Mouse (Mus musculus) activated CD4-positive, CD25-positive, alpha-beta regulatory T cell, adult 4 months (primary cell): ENCODE measurements around the gene Mpg. TPM values are rescaled to one million over a fixed set of nuclear protein-coding genes. Genes with fewer than 3 reads are reported as not detected.
A peak's percentile ranks its signal among the peaks of the same experiment; 100 is the strongest.

ENCODE experiments used
- ATAC-seq: one replicate; pipeline ENCODE4 v1.8.0; 2017
- polyA plus RNA-seq, 2 experiments: library from polyadenylated mRNA; unstranded; fragments of 100-300 nt; shearing (Covaris generic); gene quantifications; one replicate each; pipeline ENCODE4 v1.2.1; 2017

Gene Mpg
- polyA plus RNA-seq, 2 experiments from 2014 or later: 34.8 to 35.0 TPM

- ATAC-seq: no peak
Observed at GRCm38 (mm10) chr11:32262674-32263415, 36.5 kb downstream of the Mpg start.

DNA sequence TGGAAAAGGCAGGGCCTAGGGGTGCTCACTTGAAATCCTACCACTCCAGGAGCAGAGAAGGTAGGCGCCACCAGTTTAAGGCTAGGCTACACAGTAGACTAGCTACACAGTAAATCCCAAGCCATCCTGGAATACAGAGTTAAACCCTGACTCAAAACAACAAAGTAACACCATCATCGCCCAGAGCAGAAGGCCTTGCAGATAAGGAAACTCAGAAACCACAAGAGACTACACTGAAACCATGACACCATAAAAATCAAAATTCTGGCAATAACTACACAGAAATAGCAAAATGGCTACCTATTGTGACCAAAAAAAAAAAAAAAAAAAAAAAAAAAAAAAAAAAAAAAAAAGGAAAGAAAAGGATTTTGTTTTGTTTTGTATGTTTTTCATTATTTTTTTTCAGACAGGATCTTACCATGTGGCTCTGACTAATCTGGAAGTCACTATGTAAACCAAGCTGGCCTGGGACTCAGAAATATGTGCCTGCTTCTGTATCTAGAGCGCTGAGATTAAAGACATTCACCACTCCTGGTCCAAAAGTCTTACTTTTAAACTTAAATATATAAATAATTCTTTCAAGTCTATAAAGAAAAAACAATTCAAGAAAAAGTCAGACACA lies 38.9 kb downstream of the Mpg start:
- ATAC-seq: no peak

DNA sequence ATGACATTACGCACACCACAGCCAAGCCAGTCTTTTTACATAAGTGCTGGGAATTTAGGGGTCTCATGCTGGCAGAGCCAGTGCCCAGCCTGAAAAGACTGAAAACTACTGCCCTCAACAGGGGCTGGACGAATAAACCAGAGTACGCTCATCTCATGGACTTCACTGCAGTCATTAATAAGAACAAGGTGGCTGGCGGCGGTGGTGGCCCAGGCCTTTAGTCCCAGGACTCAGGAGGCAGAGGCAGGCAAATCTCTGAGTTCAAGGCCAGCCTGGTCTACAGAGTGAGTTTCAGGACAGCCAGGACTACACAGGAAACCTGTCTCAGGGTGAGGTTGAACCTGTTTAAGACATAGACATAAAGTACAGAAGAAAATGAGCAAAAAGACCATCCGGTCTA lies 39.9 kb downstream of the Mpg start:
- no peak for ATAC-seq

GRCm38 (mm10) chr11:32266776-32267175 lies 40.5 kb downstream of the Mpg start:
- no peak for ATAC-seq

GRCm38 (mm10) chr11:32267188-32267884 lies 41.0 kb downstream of the Mpg start, which contains the start of gene Nprl3:
TSS of gene Nprl3 (minus strand) at chr11:32267707.
- peak; percentile 95 for ATAC-seq

GRCm38 (mm10) chr11:32267964-32268363 lies 41.7 kb downstream of the Mpg start:
- ATAC-seq: no peak

GRCm38 (mm10) chr11:32268952-32269351 lies 42.6 kb downstream of the Mpg start:
- no peak for ATAC-seq

- ATAC-seq: no peak
Observed at GRCm38 (mm10) chr11:32271178-32271577, 44.9 kb downstream of the Mpg start.

- no peak for ATAC-seq
Observed at GRCm38 (mm10) chr11:32276347-32276746, 50.0 kb downstream of the Mpg start, which contains the start of gene Hba-x. TSS of gene Hba-x (plus strand) at chr11:32276400.

DNA sequence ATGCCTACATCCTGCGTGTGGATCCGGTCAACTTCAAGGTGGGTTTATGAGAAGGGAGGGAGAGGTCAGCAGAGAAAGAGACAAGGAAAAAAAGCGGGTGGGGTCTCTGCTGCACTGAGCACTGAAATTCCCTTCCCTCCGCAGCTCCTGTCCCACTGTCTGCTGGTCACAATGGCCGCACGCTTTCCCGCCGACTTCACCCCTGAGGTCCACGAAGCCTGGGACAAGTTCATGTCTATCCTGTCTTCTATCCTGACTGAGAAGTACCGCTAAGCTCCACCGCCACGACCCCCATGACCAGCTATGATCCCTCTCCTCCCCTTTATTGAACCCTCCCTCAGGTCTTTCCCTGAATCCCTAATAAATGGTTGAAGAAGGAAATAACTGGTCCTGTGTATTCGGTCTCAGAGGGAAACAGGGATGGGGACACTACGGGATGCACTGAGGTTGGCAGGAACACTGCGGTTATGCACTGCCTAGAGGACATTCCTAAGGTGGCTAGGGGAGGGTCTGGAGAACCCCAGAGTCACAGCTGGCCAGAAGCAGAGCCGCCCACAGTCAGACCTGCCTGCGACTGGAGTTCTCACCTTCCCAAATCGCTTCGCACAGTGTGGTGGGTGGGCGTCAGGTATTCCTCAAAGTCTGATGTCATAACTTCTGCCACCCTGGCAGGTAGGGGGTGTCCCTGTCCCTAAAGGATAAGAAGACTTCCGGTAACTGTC lies 51.6 kb downstream of the Mpg start:
- ATAC-seq: no peak

DNA sequence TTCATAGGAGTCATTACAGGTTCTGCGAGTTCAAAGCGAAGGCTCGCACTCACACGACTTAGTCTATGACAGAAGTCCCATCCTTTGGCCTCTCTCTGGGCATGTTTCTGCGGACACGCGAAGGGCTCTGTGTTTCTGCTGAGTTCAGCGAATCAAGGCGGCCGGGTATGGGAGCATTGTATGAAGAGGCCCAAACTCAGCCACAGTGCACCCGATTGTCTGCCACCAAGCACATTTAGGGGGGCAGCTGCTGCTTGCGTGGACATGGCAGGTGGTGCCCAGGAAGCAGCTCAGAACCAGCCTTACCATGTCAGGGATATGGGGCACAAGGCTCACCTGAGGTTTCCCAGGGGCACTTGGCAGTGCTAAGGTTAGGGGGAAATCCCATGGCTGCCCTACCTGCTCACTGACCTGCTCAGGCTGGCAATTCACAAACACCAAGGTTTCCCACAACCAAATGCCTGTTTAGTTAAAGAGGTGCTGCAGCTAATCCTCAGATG lies 52.2 kb downstream of the Mpg start:
- no peak for ATAC-seq

- no peak for ATAC-seq
Observed at GRCm38 (mm10) chr11:32280646-32281045, 54.3 kb downstream of the Mpg start.

DNA sequence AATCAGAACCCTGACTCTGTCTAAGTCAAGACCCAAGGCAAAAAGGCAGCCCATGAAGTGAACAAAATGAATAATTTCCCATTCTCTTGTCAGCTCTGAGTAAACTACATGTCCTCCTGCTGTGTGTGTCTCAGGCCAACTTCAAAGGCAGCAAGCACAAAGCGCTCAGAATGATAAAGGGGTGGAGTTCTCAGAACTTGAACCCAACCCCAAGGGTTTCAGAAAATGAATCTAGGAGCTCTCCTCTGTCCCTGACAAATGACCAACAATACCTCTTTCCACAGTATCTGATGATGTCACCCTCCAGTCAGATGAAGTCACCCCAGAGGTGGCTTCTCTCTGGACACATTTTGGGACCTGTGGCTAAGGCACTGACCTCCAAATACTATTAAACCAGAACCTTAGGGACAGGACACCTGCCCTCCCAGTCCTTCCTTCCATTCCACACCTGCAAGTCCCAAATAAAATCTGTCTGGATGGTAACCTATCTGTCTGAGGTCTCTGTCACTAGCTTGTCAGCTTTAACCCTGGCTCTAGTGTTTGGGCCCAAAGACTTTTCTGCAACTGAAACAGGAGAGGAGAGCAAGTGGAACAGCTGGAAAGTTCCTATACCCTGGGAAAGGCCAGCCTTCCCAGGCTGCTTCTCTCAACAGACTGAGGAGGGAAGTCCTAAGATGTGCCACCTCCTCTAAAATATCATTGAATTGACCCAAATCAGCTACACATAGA lies 55.3 kb downstream of the Mpg start:
- ATAC-seq: no peak

Other genes starting within 250 kb of the Mpg start
- 10 to 100 TPM; 65.0 to 90.0 TPM for gene Nsg2, start 226.0 kb upstream of the Mpg start, polyA plus RNA-seq
- gene Il9r, start 26.2 kb upstream of the Mpg start, polyA plus RNA-seq: 1 to 10 TPM; 4.5 to 7.1 TPM
- gene Snrnp25, start 21.1 kb upstream of the Mpg start, polyA plus RNA-seq: 10 to 100 TPM; 70.5 to 73.4 TPM
- gene Rhbdf1, start 4.2 kb upstream of the Mpg start, polyA plus RNA-seq: under 1 TPM in 1 of 2 experiments, not detected in 1; 0.49 TPM
- gene Nprl3, start 41.2 kb downstream of the Mpg start, polyA plus RNA-seq: 10 to 100 TPM; 36.7 to 37.6 TPM
- not detected for gene Hba-x, start 49.9 kb downstream of the Mpg start, polyA plus RNA-seq
- gene Hba-a1, start 57.0 kb downstream of the Mpg start, polyA plus RNA-seq: 100 to 1,000 TPM in 1 of 2 experiments, 1 to 10 TPM in 1; 4.6 to 196 TPM
- not detected for gene Hbq1b, start 60.5 kb downstream of the Mpg start, polyA plus RNA-seq
- 100 to 1,000 TPM in 1 of 2 experiments, 1 to 10 TPM in 1; 8.9 to 339 TPM for gene Hba-a2, start 70.0 kb downstream of the Mpg start, polyA plus RNA-seq
- gene Hbq1a, start 73.6 kb downstream of the Mpg start, polyA plus RNA-seq: not detected
- gene Sh3pxd2b, start 121.3 kb downstream of the Mpg start, polyA plus RNA-seq: under 1 TPM in 1 of 2 experiments, not detected in 1; 0.06 TPM
- gene Ubtd2, start 228.9 kb downstream of the Mpg start, polyA plus RNA-seq: 1 to 10 TPM; 2.3 to 3.1 TPM